Mouse (Mus musculus) forebrain, embryonic 16.5 days (tissue): ENCODE data around the gene Sec1. TPM values are rescaled to one million over a fixed set of nuclear protein-coding genes. Genes with fewer than 3 reads are reported as not detected.
A peak's percentile ranks its signal among the peaks of the same experiment; 100 is the strongest.
"Not testable (repeated sequence)": the region's sequence is repeated elsewhere in the genome, so short reads cannot be mapped to it uniquely, and the experiment has no call there.

Experiments
- ATAC-seq: fragments of 200-750 bp; cut with Nextera tagmentation; 2 replicates; pipeline ENCODE4 v1.8.0; 2017; ENCODE audit warnings: mild to moderate bottlenecking, moderate library complexity
- H3K27ac ChIP-seq: fragments of 300-500 bp; sonication (generic); 2 replicates; pipeline ENCODE4 v1.5.1; 2014; ENCODE audit warnings: low read length, control low read depth
- H3K27me3 ChIP-seq: fragments of 300-500 bp; sonication (generic); replicated peaks from 2 replicates; pipeline ENCODE4 v1.6.1; 2014; ENCODE audit warnings: low read length; ENCODE audit not compliant: control insufficient read depth, insufficient read depth
- H3K36me3 ChIP-seq: fragments of 300-500 bp; sonication (generic); 2 replicates; pipeline ENCODE4 v1.6.1; 2014; ENCODE audit not compliant: control insufficient read depth, insufficient read depth
- H3K4me1 ChIP-seq: fragments of 300-500 bp; sonication (generic); replicated peaks from 2 replicates; pipeline ENCODE4 v1.6.1; 2014; ENCODE audit warnings: low read length; ENCODE audit not compliant: control insufficient read depth, insufficient read depth
- H3K4me2 ChIP-seq: fragments of 300-500 bp; sonication (generic); 2 replicates; pipeline ENCODE4 v1.6.1; 2014; ENCODE audit warnings: mild to moderate bottlenecking, low read length, control low read depth
- H3K4me3 ChIP-seq: fragments of 300-500 bp; sonication (generic); replicated peaks from 2 replicates; pipeline ENCODE4 v1.5.1; 2014; ENCODE audit warnings: mild to moderate bottlenecking, low read length, control low read depth
- H3K9ac ChIP-seq: fragments of 300-500 bp; sonication (generic); replicated peaks from 2 replicates; pipeline ENCODE4 v1.6.1; 2014; ENCODE audit warnings: low read depth, low read length, control low read depth
- H3K9me3 ChIP-seq: fragments of 300-500 bp; sonication (generic); 2 replicates; pipeline ENCODE4 v1.6.1; 2016; ENCODE audit warnings: low read length; ENCODE audit not compliant: control insufficient read depth
- WGBS: fragments of 180-500 bp; shearing (Covaris S2); extraction: QIAGEN DNeasy Blood & Tissue Kit; methylation state at CpG from one replicate; pipeline ENCODE4 v1.1.7; 2014; 5-methylcytosine and 5-hydroxymethylcytosine counted together
- polyA plus RNA-seq: library from polyadenylated mRNA; unstranded; fragments of >200 nt; fragmentation: Nextera tagmentation; extraction: Ambion mirVana; gene quantifications from 2 replicates; pipeline ENCODE4 v1.2.1, GENCODE M21; 2015

Gene Sec1
- polyA plus RNA-seq, 1 experiment from 2014 or later: 0.10 TPM

GRCm38 (mm10) chr7:45678513-45678912 lies 15.7 kb downstream of the Sec1 start:
- WGBS: 94% methylated on average over 14 of the region's 14 CpGs
- Histone ChIP-seq H3K36me3 (no peaks in the 10 kb centered on the region), H3K9me3 (no peaks in the 10 kb centered on the region), H3K4me3 (no peak overlapping the region), H3K4me2 (no peak overlapping the region), H3K4me1 (peaks cover 7% of the 10 kb centered on the region), H3K27me3 (no peaks in the 10 kb centered on the region), H3K9ac (no peak overlapping the region), H3K27ac (no peak overlapping the region)
- no peak for ATAC-seq

- no peak overlapping the region for H3K4me3 ChIP-seq
- H3K9ac ChIP-seq: no peak overlapping the region
- no peaks in the 10 kb centered on the region for H3K9me3 ChIP-seq
- no peak overlapping the region for H3K27ac ChIP-seq
- peaks cover 3% of the 10 kb centered on the region for H3K4me1 ChIP-seq
- WGBS: 80% methylated on average over 7 of the region's 7 CpGs
- H3K27me3 ChIP-seq: no peaks in the 10 kb centered on the region
- H3K36me3 ChIP-seq: no peaks in the 10 kb centered on the region
- no peak for ATAC-seq
- H3K4me2 ChIP-seq: no peak overlapping the region
Measured at GRCm38 (mm10) chr7:45677627-45678295, 16.4 kb downstream of the Sec1 start.

- Histone ChIP-seq H3K27me3 (no peaks in the 10 kb centered on the region), H3K27ac (no peak overlapping the region), H3K4me3 (no peak overlapping the region), H3K4me2 (no peak overlapping the region), H3K9ac (no peak overlapping the region), H3K4me1 (no peaks in the 10 kb centered on the region), H3K36me3 (no peaks in the 10 kb centered on the region), H3K9me3 (no peaks in the 10 kb centered on the region)
- ATAC-seq: no peak
- 97% methylated on average over 9 of the region's 9 CpGs for WGBS
Measured at GRCm38 (mm10) chr7:45668921-45669320, 25.3 kb downstream of the Sec1 start.

GRCm38 (mm10) chr7:45667761-45668160 lies 26.4 kb downstream of the Sec1 start:
- Histone ChIP-seq H3K4me3 (no peak overlapping the region), H3K9me3 (no peaks in the 10 kb centered on the region), H3K36me3 (no peaks in the 10 kb centered on the region), H3K27me3 (no peaks in the 10 kb centered on the region), H3K27ac (no peak overlapping the region), H3K4me1 (no peaks in the 10 kb centered on the region), H3K9ac (no peak overlapping the region), H3K4me2 (no peak overlapping the region)
- 68% methylated on average over 14 of the region's 14 CpGs for WGBS
- no peak for ATAC-seq

GRCm38 (mm10) chr7:45666161-45666560 lies 28.0 kb downstream of the Sec1 start, which contains the start of gene Fut2:
Fut2 (minus strand) TSS chr7:45666394.
- ATAC-seq: no peak
- 88% methylated on average over 7 of the region's 7 CpGs for WGBS
- no peaks in the 10 kb centered on the region for H3K4me1 ChIP-seq
- H3K27ac ChIP-seq: no peak within 1 kb of the TSS
- no peak within 1 kb of the TSS for H3K9ac ChIP-seq
- H3K4me2 ChIP-seq: no peak within 1 kb of the TSS
- H3K27me3 ChIP-seq: no peaks in the 10 kb centered on the region
- H3K4me3 ChIP-seq: no peak within 1 kb of the TSS
- no peaks in the 10 kb centered on the region for H3K36me3 ChIP-seq
- H3K9me3 ChIP-seq: no peaks in the 10 kb centered on the region

GRCm38 (mm10) chr7:45665303-45666138 lies 28.7 kb downstream of the Sec1 start:
- Histone ChIP-seq H3K4me3 (no peak overlapping the region), H3K9ac (no peak overlapping the region), H3K36me3 (no peaks in the 10 kb centered on the region), H3K27ac (no peak overlapping the region), H3K4me1 (no peaks in the 10 kb centered on the region), H3K27me3 (no peaks in the 10 kb centered on the region), H3K4me2 (no peak overlapping the region), H3K9me3 (no peaks in the 10 kb centered on the region)
- ATAC-seq: no peak
- 66% methylated on average over 13 of the region's 13 CpGs for WGBS

GRCm38 (mm10) chr7:45661702-45662101 lies 32.5 kb downstream of the Sec1 start:
- not testable (repeated sequence) for H3K9me3 ChIP-seq, H3K4me1 ChIP-seq, H3K27ac ChIP-seq, H3K4me3 ChIP-seq, H3K9ac ChIP-seq, H3K36me3 ChIP-seq, ATAC-seq, H3K4me2 ChIP-seq, H3K27me3 ChIP-seq
- 86% methylated on average over 6 of the region's 6 CpGs for WGBS

GRCm38 (mm10) chr7:45660746-45661478 lies 33.3 kb downstream of the Sec1 start:
- H3K4me1 ChIP-seq: no peaks in the 10 kb centered on the region
- no peak overlapping the region for H3K4me2 ChIP-seq
- H3K36me3 ChIP-seq: no peaks in the 10 kb centered on the region
- no peak overlapping the region for H3K4me3 ChIP-seq
- H3K9ac ChIP-seq: no peak overlapping the region
- ATAC-seq: no peak
- WGBS: 78% methylated on average over 11 of the region's 11 CpGs
- no peaks in the 10 kb centered on the region for H3K27me3 ChIP-seq
- H3K27ac ChIP-seq: no peak overlapping the region
- no peaks in the 10 kb centered on the region for H3K9me3 ChIP-seq

- ATAC-seq: peak; percentile 36; the same call in 1 of the 2 replicates
Measured at GRCm38 (mm10) chr7:45654424-45655047, 39.7 kb downstream of the Sec1 start.

More at GRCm38 (mm10) chr7:45654424-45655047, 39.7 kb downstream of the Sec1 start:
- Histone ChIP-seq H3K4me3 (peak overlapping the region; percentile 8; the same call in 1 of the 2 replicates), H3K27ac (no peak overlapping the region), H3K9me3 (no peaks in the 10 kb centered on the region), H3K4me1 (no peaks in the 10 kb centered on the region), H3K27me3 (no peaks in the 10 kb centered on the region), H3K4me2 (peak overlapping the region; percentile 26), H3K9ac (peak overlapping the region; percentile 39; the same call in 1 of the 2 replicates), H3K36me3 (no peaks in the 10 kb centered on the region)
- 26% methylated on average over 17 of the region's 17 CpGs for WGBS
